Mouse (Mus musculus) liver, embryonic 14.5 days (tissue): ENCODE results near the gene Rabep1.

Experiments used
- CTCF ChIP-seq: IDR thresholded peaks from 2 replicates; pipeline ENCODE4 v1.5.1; 2016; ENCODE audit warnings: antibody characterized with exemption, low read depth, control low read depth
- EP300 ChIP-seq: IDR thresholded peaks from 2 replicates; pipeline ENCODE4 v1.6.1; 2016; ENCODE audit warnings: antibody characterized with exemption, low read depth

GRCm38 (mm10) chr11:70944935-70945817 lies 100.6 kb downstream of the Rabep1 start:
- TF ChIP-seq EP300 (no peak), CTCF (no peak)
